Mouse (Mus musculus): ENCODE results near the gene Shisa5. TPM values are rescaled to one million over a fixed set of nuclear protein-coding genes. Genes with fewer than 3 reads are reported as not detected.
A peak's percentile ranks its signal among the peaks of the same experiment; 100 is the strongest.

Shisa5 gene
- polyA plus RNA-seq, 1 experiment: 21.0 TPM

GRCm38 (mm10) chr9:109055271-109056030 is 17.1 kb downstream of the Shisa5 start:
- TF ChIP-seq CTCF (IDR thresholded peaks at IDR 0.05; ENCODE audit: control insufficient read depth, insufficient read depth, insufficient replicate concordance, low read depth, low read length) (no peak), POLR2A (IDR thresholded peaks at IDR 0.05; ENCODE audit: control insufficient read depth, low read depth, low read length) (no peak)
- no peak overlapping the region for H3K4me3 ChIP-seq (ENCODE audit: control insufficient read depth, low read depth, low read length)
- no peaks in the 10 kb centered on the region for H3K27me3 ChIP-seq (ENCODE audit: control insufficient read depth, insufficient read depth, low read length)
- no peaks in the 10 kb centered on the region for H3K4me1 ChIP-seq (ENCODE audit: control insufficient read depth, insufficient read depth, low read length)
- H3K27ac ChIP-seq (ENCODE audit: control insufficient read depth, insufficient read depth, low read depth, low read length): no peak overlapping the region
- no peaks in the 10 kb centered on the region for H3K36me3 ChIP-seq (ENCODE audit: control insufficient read depth, insufficient read depth, low read length)

GRCm38 (mm10) chr9:109056081-109056690 is 17.8 kb downstream of the Shisa5 start:
- TF ChIP-seq POLR2A (IDR thresholded peaks at IDR 0.05; ENCODE audit: control insufficient read depth, low read depth, low read length) (no peak), CTCF (IDR thresholded peaks at IDR 0.05; ENCODE audit: control insufficient read depth, insufficient read depth, insufficient replicate concordance, low read depth, low read length) (no peak)
- Histone ChIP-seq H3K4me1 (ENCODE audit: control insufficient read depth, insufficient read depth, low read length) (no peaks in the 10 kb centered on the region), H3K4me3 (ENCODE audit: control insufficient read depth, low read depth, low read length) (no peak overlapping the region), H3K27ac (ENCODE audit: control insufficient read depth, insufficient read depth, low read depth, low read length) (no peak overlapping the region), H3K36me3 (ENCODE audit: control insufficient read depth, insufficient read depth, low read length) (no peaks in the 10 kb centered on the region), H3K27me3 (ENCODE audit: control insufficient read depth, insufficient read depth, low read length) (no peaks in the 10 kb centered on the region)

DNA sequence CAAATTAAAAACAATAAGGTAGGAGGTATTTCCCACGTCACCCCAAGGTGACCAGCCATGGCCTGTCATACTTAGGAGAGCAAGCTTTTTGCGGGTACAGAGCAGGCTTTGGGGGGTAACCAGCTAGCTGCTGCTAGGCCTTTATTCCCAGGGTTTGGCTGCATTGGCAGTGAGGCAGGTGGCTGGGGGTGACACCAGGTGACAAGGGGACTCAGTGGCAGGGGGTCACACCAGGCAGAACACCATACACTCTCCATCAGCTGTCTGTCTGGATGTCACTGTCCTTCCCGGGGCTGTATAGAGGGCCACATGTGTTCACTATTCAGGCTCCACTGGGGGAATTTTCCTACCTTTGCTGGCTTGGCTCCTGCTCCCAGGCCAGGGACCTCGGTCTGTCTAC is 18.6 kb downstream of the Shisa5 start:
- Histone ChIP-seq H3K27me3 (ENCODE audit: control insufficient read depth, insufficient read depth, low read length) (no peaks in the 10 kb centered on the region), H3K4me1 (ENCODE audit: control insufficient read depth, insufficient read depth, low read length) (no peaks in the 10 kb centered on the region), H3K4me3 (ENCODE audit: control insufficient read depth, low read depth, low read length) (no peak overlapping the region), H3K27ac (ENCODE audit: control insufficient read depth, insufficient read depth, low read depth, low read length) (no peak overlapping the region), H3K36me3 (ENCODE audit: control insufficient read depth, insufficient read depth, low read length) (no peaks in the 10 kb centered on the region)
- TF ChIP-seq POLR2A (IDR thresholded peaks at IDR 0.05; ENCODE audit: control insufficient read depth, low read depth, low read length) (no peak), CTCF (IDR thresholded peaks at IDR 0.05; ENCODE audit: control insufficient read depth, insufficient read depth, insufficient replicate concordance, low read depth, low read length) (no peak)

- Histone ChIP-seq H3K27me3 (ENCODE audit: control insufficient read depth, insufficient read depth, low read length) (no peaks in the 10 kb centered on the region), H3K27ac (ENCODE audit: control insufficient read depth, insufficient read depth, low read depth, low read length) (no peak overlapping the region), H3K36me3 (ENCODE audit: control insufficient read depth, insufficient read depth, low read length) (no peaks in the 10 kb centered on the region), H3K4me1 (ENCODE audit: control insufficient read depth, insufficient read depth, low read length) (no peaks in the 10 kb centered on the region), H3K4me3 (ENCODE audit: control insufficient read depth, low read depth, low read length) (no peak overlapping the region)
- TF ChIP-seq CTCF (IDR thresholded peaks at IDR 0.05; ENCODE audit: control insufficient read depth, insufficient read depth, insufficient replicate concordance, low read depth, low read length) (no peak), POLR2A (IDR thresholded peaks at IDR 0.05; ENCODE audit: control insufficient read depth, low read depth, low read length) (no peak)
Measured at GRCm38 (mm10) chr9:109057543-109057942, 19.2 kb downstream of the Shisa5 start.

- Histone ChIP-seq H3K4me1 (ENCODE audit: control insufficient read depth, insufficient read depth, low read length) (no peaks in the 10 kb centered on the region), H3K27ac (ENCODE audit: control insufficient read depth, insufficient read depth, low read depth, low read length) (no peak overlapping the region), H3K36me3 (ENCODE audit: control insufficient read depth, insufficient read depth, low read length) (no peaks in the 10 kb centered on the region)
Measured at GRCm38 (mm10) chr9:109058006-109058765, 19.8 kb downstream of the Shisa5 start.

GRCm38 (mm10) chr9:109059136-109059903 is 21.0 kb downstream of the Shisa5 start, which contains the start of gene Trex1:
TSS of gene Trex1 (minus strand) at chr9:109059734.
- Histone ChIP-seq H3K27ac (ENCODE audit: control insufficient read depth, insufficient read depth, low read depth, low read length) (peak within 1 kb of the TSS; percentile 16; the same call in 1 of the 2 replicates), H3K4me3 (ENCODE audit: control insufficient read depth, low read depth, low read length) (peak within 1 kb of the TSS; percentile 25), H3K36me3 (ENCODE audit: control insufficient read depth, insufficient read depth, low read length) (no peaks in the 10 kb centered on the region), H3K4me1 (ENCODE audit: control insufficient read depth, insufficient read depth, low read length) (no peaks in the 10 kb centered on the region), H3K27me3 (ENCODE audit: control insufficient read depth, insufficient read depth, low read length) (no peaks in the 10 kb centered on the region)
- TF ChIP-seq CTCF (IDR thresholded peaks at IDR 0.05; ENCODE audit: control insufficient read depth, insufficient read depth, insufficient replicate concordance, low read depth, low read length): peak; percentile 82
- peak; percentile 70 for TF ChIP-seq POLR2A (IDR thresholded peaks at IDR 0.05; ENCODE audit: control insufficient read depth, low read depth, low read length)

More at GRCm38 (mm10) chr9:109058006-109058765, 19.8 kb downstream of the Shisa5 start:
- Histone ChIP-seq H3K27me3 (ENCODE audit: control insufficient read depth, insufficient read depth, low read length) (no peaks in the 10 kb centered on the region), H3K4me3 (ENCODE audit: control insufficient read depth, low read depth, low read length) (no peak overlapping the region)
- TF ChIP-seq CTCF (IDR thresholded peaks at IDR 0.05; ENCODE audit: control insufficient read depth, insufficient read depth, insufficient replicate concordance, low read depth, low read length) (no peak), POLR2A (IDR thresholded peaks at IDR 0.05; ENCODE audit: control insufficient read depth, low read depth, low read length) (no peak)

Data from testis, adult 2 months (tissue).